Mouse (Mus musculus): ENCODE results near the gene Slc38a9.

Gene Slc38a9

DNA sequence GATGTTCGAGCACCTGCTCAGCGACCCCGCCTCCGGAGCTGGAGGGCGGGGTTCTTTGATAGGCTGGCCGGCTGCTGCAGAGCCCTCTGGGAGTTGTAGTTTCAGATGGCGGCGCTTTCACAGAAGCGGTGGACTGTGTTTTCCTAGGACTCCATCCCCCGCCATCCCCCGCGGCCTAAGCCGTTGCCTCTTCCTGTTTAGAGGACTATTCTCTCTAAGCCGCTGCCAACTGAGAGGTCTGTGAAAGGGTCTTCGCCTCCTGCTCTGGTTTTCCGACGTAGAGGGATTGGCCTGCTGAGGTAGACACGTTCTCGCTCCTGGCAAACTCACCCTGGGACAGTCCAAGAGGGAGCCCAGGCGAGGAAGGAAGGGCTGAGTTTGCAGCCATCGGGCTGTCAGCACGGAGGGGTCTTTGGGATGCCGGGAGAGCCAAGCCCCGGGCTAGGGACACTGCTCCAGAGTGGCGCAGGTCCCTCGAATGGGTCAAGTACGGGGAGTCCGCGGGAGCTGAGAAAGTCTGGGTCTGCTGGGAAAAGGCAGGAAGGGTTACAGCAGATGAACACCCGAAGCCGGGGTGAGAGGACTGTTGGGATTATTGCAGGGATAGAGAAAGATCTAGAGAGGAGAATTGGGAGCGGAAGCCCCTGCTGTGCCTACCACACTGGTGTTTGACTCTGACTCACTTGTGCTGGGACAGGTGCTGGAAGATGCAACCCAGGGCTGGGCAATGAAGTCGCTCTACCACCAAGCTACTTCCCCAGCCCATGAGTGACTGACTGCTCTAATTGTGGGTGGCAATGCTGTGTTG is at the start of gene Slc38a9:
TSS of gene Slc38a9 (plus strand) at position 178 of the 808 bp plus-strand sequence.
- peak; percentile 87 for DNase-seq (ENCODE audit: low spot score)

DNA sequence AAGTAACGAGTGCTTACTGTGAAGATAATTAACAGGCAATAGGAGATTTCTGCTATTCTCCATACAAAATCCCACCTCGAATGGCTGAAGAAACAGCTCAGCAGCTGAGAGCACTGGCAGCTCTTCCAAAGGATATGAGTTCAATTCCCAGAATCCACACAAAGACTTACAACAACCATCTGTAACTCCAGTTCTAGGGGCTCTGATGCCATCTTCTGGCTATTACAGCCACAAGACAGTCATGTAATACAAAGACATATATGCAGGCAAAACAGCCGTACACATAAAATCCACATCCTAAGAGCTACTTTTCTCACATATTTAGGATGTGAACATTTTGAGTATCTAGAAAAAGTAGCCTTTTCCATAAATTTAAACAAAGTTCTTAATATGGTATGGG is 39.0 kb upstream of the Slc38a9 start:
- no peak for DNase-seq (ENCODE audit: low spot score)

DNA sequence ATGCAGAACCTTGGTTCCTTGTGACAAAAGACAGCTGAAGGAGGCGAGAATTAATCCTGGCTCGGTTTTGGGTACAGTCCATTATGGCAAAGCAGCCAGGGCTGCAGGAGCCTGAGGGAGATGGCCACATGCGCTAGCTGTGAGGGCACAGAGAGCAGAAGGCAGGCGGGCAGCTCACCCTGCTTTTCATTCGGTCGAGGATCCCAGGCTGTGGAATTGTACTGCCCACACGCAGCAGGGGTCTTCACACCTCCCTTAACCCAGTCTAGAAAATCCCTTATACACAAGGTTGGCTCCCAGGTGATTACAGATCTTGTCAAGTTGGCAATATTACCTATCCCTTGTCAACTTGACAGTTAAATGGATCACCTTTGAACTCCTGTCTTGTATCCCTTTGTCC is 36.9 kb upstream of the Slc38a9 start:
- DNase-seq (ENCODE audit: low spot score), result no peak

DNA sequence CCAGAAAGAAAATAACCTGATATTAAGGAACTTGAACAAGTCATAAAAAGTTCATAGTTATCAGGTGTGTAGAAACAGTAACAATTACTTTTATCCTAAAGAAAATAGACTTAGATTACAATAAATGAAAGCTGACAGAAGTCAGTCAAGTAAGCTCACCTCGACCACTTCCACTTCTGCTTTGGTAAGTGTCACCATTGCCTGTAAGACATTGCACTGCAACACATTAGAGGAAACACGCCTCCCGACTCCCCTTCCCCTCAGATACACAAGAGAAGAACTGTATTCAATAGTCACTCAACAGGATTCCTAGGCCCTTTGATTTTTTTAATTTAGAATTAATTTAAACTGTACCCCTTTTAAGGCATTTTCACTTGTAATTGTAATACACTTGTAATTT is 35.9 kb upstream of the Slc38a9 start:
- no peak for DNase-seq (ENCODE audit: low spot score)

DNA sequence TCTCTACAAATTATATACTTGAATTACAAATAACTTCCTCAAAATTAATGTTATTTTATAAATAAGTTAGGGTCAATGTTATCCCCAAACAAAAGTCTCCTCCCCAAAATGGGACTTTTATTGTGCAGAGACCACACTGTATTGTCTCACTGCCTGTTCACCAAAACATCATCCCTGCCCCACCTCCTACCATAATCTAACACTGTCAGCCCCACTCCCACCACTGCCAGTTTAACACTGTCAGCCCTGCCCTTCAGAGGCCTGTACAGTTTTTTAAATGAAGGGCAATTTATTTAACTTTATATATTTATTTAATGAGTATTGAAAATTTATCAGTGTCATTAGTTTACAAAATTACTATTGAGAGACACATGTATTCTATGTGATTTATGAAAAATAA is 35.0 kb upstream of the Slc38a9 start:
- DNase-seq (ENCODE audit: low spot score), result no peak

DNA sequence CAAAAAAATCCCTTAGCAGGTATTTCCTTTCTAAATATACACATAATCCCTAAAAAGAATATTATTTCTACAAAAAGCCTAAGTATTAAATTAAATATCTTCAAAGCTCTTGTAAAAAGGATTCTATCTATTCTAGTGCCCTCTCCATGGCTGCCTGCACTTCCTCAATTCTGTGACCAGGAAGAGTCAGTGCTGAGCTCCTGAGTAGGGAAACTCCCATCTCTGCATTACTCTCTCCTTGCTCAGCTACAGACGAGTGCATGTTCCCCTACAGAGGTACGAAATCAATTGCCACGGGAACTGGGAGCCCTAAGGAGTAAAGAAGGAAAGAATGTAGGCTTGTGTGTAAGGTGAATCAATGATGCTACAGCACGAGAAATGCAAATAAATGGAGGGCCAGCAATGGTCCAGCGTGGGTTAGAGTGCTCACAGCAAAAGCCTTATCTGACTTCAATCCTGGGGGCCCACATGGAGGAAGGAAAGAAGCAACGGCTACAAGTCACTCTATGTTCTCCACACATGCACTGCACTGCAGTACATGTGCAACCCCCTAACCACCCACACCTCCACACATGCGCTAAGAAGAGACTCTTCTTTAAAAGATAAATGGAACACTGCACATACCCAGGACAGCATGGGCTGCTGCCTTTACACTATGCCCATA is 25.2 kb upstream of the Slc38a9 start:
- DNase-seq (ENCODE audit: low spot score), result no peak

DNA sequence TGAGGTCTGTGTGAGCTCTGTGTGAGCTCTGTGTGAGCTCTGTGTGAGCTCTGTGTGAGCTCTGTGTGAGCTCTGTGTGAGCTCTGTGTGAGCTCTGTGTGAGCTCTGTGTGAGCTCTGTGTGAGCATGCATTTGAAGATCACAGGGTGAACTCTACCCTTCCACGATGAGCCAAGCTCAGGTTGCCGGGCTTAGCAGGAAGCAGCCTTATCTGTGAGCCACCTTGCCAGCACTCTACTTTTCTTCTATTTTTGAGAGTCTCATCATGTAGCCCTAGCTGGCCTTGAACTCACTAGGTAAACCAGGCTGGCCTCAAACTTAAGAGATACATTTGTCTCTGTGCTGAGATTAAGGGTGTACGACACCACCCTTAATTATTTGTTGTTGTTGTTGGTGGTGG is 24.1 kb upstream of the Slc38a9 start:
- no peak for DNase-seq (ENCODE audit: low spot score)

DNA sequence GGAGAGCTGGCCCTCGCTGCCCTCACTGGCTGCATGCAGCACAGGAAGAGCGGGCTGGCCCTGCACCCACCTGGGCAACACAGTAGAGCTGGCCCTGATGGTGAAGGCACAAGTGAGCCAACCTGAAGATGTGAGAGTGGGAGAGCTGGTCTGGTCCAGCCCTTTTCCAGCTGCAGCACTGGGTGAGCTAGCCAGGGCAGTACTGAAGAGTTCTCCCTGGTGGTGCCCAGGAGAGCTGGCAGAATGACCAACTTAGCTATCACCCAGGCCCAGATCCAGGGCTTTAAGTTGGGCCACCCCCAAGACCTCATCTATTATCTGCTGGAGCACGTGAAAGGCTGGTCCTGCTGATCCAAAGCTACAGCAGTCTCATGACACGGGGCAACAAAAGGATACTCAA is 21.4 kb upstream of the Slc38a9 start:
- DNase-seq (ENCODE audit: low spot score), result no peak

DNA sequence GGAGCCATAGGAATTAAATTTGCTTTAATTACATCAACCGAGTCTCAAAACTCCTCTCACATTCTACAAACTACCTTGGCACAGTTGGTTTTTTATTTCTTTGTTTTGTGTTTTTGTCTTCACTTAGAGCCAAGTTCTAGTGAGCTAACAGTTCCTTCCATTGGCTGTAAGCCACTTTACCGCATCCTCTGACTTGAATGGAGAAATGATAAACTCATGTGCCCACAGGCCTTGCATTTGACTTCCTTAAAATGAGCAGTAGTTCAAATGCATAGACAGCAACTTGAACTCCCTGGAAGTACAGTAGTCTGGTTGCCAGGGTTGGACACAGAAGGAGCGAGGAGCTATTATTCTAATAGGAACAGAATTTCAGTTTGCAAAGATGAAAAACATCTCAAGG is 17.7 kb upstream of the Slc38a9 start:
- no peak for DNase-seq (ENCODE audit: low spot score)

DNA sequence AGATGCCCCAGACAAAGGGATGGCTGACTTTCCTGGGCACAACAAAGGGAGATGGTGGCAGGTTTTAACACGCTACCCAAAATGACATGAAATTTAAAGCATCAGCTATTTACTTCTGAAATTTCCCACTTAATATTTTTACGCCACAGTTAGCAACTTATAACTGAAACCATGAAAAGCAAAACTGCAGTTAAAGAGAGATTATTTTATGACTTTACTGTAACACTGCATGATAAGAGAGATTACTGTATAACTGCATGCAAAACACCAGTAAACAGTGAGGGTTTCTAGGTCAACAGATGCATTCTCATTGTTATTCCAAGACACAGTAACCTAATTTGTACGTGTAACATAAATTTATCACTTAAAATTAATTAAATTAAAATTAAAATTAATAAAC is 15.6 kb upstream of the Slc38a9 start:
- DNase-seq (ENCODE audit: low spot score), result no peak

DNA sequence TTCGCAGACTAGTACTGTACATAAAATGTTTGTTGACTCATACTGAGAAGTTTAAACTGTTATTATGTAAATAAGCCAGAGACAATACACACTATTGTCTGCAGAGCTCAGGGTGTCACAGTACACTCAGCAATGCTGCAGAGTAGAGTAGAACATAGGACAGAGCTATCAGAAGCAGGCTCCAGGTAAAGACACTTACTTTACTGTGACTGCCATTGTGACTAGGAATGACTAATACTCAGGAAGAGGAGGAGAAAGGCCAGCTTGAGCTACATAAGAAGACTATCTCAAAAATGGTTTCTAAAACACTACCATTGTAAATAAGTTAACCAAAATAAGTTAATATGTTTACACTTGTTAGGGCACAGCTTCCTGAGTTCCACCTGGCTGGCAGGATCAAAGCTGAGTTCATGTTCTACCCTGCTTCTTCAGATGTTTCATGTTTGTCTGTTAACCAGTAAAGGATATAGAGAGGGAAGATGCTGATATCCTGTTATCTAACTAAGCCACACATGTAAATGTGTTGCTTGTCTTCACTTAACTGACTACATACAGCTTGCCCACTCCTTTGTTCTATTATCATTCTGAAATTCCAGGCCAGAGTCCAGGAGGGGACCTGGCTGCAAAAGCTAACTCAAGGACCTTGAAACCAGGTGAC is 14.9 kb upstream of the Slc38a9 start:
- DNase-seq (ENCODE audit: low spot score), result no peak

DNA sequence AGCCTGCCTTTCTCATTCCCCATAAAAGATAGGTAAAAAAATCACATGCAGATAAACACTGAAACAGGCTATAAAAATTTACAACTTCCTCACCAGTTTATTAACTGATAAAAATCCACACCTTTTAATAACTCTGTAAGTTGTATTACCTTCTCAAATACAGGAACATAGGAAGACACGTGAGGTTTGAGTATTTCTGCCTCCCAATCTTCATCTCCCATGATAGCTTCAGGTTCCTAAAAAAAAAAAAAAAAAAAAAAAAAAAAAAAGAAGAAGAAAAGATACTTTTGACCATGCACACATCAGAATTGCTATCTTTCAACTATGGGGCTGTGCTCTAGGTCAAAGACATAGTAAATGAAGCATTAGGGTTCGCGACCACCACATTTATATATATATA is 9.4 kb upstream of the Slc38a9 start:
- DNase-seq (ENCODE audit: low spot score), result no peak

DNA sequence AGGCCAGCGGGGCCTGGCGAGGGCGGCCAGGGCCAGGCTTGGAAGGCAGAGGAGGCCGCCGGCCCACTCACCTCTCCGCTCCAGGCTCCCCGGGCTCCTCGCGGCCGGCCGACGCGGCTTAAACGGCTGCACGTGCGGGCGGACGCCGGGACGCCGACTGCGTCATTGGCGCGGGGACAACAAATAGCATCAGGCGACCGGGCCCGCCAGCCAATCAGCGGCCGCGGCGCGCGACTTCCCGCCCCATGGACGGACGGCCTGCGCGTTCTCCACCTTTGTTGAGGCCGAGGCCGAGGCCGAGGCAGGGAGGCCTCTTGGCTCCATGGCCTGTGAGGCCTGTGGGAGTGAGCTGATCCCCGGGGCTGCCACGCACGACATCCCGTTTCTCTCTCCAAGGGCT is 8.3 kb upstream of the Slc38a9 start, which contains the start of gene Ddx4:
TSS of gene Ddx4 (minus strand) at position 271 of the 400 bp plus-strand sequence.
- DNase-seq (ENCODE audit: low spot score), result no peak

DNA sequence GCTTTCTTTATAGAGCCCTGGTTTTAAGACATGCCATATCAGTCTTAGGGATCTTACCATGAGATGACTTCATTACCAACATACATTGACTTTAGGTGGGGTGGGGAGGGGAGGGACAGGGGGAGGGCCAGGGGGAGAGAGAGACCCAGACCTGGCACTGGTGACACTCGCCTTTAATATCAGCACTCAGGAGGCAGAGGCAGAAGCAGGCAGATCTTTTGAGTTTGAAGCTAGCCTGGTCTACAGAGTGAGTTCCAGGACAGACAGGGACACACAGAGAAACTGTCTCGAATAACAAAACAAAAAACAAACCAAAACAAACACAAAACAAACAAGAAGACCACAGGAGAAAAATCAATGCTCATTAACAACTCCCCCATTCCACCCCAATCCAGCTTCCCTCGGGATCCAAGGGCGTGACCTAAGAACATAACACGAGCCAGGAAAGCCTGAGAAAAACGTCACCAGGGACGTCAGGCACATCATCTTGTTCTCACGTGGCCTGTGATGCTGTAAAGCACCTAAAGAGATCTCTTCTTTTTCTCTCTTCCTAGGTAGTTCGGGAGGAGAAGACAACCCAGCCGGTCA is 471 bp upstream of the Slc38a9 start:
- DNase-seq (ENCODE audit: low spot score), result no peak

DNA sequence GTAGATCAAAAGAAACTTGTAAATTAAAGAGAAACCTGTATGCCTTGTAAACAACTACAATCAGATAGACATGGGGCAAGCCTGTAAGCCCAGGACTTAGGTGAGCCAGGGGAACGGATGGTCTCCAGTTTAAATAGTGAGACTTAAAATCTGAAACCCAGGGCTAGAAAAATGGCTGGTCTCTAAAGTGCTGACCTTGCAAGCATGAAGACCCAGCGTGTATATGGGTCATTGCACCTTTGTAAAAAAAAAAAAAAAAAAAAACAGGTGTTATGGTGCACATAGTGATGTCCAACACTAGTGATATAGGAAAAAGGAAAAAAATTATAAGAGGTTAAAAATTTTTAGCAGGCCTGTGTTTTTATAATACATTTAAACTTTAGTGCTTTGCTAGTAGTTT is 1.1 kb downstream of the Slc38a9 start:
- no peak for DNase-seq (ENCODE audit: low spot score)

DNA sequence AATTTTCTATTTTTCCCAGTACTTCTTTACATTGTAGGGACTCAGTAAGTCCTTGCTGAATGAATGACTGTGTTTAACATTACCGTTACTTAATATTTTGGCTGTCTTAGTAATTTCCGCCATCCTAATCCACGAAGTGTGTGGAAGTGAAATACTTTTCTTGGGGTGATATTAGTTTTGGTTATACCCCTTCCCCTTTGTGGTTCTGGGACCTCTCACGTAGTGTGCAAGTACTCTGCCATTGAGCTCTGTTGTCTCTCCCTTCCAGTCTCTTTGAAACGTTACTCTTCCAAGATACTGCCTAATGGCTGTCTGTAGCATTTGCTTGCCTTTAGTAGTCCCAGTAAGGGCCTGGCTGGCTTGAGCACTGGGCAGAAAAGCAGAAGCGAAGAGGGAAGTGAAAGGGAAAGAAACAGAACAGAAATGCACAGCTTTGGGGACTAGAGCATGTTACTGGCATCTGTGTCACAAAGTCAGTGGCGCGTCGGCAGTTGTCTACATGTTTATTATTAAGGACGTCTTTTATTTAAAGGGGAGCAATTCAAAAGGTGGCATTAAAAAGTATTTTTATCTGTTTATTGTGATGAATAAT is 6.0 kb downstream of the Slc38a9 start:
- no peak for DNase-seq (ENCODE audit: low spot score)

DNA sequence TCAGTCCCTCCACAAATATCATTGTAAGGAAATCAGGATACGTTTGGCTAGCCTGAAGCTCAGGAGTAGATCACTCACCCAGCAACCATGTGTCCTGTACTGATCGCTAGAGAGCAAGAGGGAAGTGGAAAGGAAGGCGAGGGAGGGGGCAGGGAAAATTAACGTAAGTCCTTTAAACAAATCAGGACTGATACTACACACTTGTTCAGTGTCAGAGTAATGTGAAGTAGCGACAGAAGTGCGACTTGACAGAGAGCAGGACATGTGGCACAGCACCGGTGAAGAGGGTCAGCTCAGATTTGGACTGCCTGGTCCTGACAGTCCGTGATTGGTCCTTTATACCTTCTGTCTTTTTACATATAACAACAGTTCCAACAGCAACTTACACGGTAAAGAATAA is 6.7 kb downstream of the Slc38a9 start:
- no peak for DNase-seq (ENCODE audit: low spot score)

DNA sequence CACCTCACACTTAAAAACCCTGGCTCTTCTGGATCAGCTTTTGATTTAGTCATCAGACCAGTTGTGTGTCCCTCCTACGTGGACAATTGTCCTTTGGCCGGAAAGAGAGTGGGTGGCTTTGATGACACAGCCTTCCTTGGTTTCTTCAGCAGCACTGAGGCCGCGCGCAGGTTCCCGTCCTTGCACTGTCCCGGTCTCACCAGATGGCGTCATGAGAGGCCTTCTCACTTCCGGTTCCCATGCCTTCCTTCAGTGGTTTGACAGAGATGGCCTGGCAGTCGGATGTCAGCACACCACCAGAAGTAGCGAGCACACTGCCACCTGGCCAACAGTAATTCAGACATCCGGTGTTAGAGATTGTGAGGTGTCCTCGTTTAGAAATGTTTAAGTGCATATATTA is 11.2 kb downstream of the Slc38a9 start:
- DNase-seq (ENCODE audit: low spot score), result no peak

DNA sequence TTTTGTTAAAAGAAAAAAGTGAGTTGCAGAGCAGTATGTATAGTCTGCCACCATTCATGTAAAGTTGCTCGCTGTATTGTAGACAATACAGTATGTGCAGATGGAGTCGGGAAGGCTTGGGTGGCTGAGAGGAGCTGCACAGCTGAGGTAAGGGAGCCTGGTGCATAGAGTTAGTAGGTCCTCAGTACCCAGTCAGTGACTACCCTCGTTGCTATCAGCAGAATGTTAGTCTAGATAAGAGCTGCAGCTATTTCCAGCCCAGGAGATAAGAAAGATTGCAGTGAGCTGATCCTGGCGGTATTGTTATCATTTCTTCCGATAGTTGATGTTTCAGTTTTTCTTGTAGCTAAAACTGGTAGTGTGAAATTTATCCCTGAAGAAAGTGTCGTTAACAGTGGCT is 12.2 kb downstream of the Slc38a9 start:
- no peak for DNase-seq (ENCODE audit: low spot score)

DNA sequence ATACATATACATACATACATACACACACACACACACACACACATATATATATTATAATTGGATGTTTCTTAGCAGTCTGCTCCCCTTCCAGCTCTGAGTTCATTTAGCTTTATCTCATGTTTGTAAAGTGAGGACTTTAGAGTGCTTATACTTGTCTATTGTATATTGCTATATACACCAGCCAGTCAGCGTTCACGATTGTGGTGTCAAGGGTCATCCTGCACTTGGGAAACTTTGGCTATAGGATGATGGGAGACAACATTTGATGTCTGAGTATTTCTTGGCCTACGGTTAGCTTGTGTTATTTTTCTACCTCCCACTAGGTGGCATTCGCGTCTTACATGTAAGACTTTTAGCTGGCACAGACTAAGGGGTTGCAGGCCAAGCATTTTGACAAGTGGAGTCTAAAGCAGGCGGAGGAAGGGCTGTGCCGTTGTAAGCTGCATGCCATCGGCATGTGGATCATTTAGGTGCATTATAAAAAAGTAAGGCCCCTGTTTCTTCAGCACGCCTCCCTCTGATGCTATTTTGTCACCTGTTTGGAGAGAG is 13.4 kb downstream of the Slc38a9 start:
- DNase-seq (ENCODE audit: low spot score), result peak; percentile 29

DNA sequence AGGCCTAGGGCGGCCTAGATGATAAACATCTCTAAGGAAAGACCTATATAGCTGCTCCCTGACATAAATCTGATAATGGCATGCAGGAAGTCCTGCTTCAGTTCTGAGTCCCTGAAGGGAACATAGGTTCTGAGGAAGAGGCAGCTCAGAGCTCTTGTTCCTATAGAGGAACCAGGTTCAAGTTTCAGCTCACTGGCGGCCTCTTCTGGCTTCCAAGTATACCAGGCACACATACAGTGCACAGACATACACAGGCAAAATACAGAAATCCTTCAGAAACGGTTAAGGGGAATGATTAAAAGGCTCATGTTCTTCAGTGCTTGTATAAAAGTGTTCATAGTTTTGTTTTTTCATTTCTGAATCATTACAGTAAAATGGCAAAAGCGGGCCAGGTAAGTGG is 17.6 kb downstream of the Slc38a9 start:
- DNase-seq (ENCODE audit: low spot score), result no peak

DNA sequence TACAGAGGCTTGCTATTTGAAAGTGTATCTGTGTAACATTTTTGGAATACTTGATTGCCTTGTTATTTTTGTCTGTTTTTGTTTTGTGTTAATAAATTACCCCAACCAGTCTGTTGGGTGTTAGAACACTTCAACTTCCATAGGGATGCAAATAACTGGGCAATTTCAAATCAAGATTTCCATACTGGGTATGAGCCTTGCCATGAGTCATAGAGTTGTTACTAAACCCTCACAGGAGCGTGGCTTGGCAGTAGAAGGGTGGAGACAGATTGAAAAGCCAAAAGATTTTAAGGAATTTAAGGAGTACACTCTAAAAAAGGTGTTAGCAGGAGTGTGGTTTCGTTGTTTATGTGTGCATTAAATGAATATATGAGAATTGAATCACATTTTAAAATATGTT is 22.8 kb downstream of the Slc38a9 start:
- no peak for DNase-seq (ENCODE audit: low spot score)

All from ovary, postnatal 36 days (tissue).